Mouse (Mus musculus) E14TG2a.4 (cell line): Measurements from ENCODE around the gene Cyp2j8.
"Not testable (repeated sequence)": the region's sequence is repeated elsewhere in the genome, so short reads cannot be mapped to it uniquely, and the experiment has no call there.

ENCODE experiments used
- H3K27me3 ChIP-seq: 2 replicates; pipeline ENCODE4 v1.6.1; 2014; ENCODE audit warnings: low read length, control low read depth; ENCODE audit not compliant: insufficient read depth
- H3K36me3 ChIP-seq: 2 replicates; pipeline ENCODE4 v1.6.1; 2014; ENCODE audit warnings: low read length, control low read depth; ENCODE audit not compliant: insufficient read depth
- H3K4me1 ChIP-seq: replicated peaks from 2 replicates; pipeline ENCODE4 v1.6.1; 2014; ENCODE audit warnings: low read depth, low read length, control low read depth
- H3K4me3 ChIP-seq: replicated peaks from 2 replicates; pipeline ENCODE4 v1.5.1; 2014; ENCODE audit warnings: mild to moderate bottlenecking, low read length
- H3K9me3 ChIP-seq: 2 replicates; pipeline ENCODE4 v1.6.1; 2014; ENCODE audit warnings: low read length, control low read depth
- CTCF ChIP-seq: conservative IDR thresholded peaks from 2 replicates; pipeline ENCODE4 v1.5.1; 2014; ENCODE audit warnings: low read length
- NANOG ChIP-seq: IDR thresholded peaks from 2 replicates; pipeline ENCODE4 v1.6.1; 2014; ENCODE audit warnings: borderline replicate concordance, low read length, mixed read lengths
- POU5F1 ChIP-seq: IDR thresholded peaks from 2 replicates; pipeline ENCODE4 v1.6.1; 2014; ENCODE audit warnings: low read length, borderline replicate concordance

Gene Cyp2j8

GRCm38 (mm10) chr4:96507286-96507685, at the start of gene Cyp2j8:
TSS of gene Cyp2j8 (minus strand) at chr4:96507386.
- H3K36me3 ChIP-seq = no peaks in the 10 kb centered on the region
- no peak within 1 kb of the TSS for H3K4me3 ChIP-seq
- no peaks in the 10 kb centered on the region for H3K4me1 ChIP-seq
- TF ChIP-seq POU5F1 = no peak
- TF ChIP-seq NANOG = no peak
- TF ChIP-seq CTCF = no peak
- H3K9me3 ChIP-seq = no peaks in the 10 kb centered on the region
- H3K27me3 ChIP-seq = no peaks in the 10 kb centered on the region

- TF ChIP-seq NANOG = no peak
- TF ChIP-seq CTCF = no peak
- TF ChIP-seq POU5F1 = no peak
Observed at GRCm38 (mm10) chr4:96553133-96553819, 46.1 kb upstream of the Cyp2j8 start, which contains the start of gene Cyp2j6. TSS of gene Cyp2j6 (minus strand) at chr4:96553661.

DNA sequence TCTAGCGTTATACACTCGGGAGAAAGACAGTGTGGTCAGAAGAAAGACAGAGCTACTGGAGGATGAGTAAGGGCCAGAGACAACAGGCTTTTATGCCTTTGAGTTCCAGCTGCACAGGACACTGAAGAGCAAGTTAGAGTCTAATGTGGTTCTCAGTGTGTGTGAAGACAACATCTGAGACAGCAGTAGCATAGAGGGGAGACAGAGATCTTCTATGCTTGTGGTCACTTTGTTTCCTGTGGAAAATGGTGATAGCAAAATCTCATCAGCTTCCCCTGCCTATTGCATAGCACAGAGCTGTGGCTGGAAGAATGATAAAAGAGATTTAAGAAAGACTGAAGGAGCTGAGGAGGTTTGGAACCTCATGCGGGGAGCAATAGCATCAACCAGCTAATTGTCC, 44.4 kb upstream of the Cyp2j8 start:
- H3K4me1 ChIP-seq = peaks cover 10% of the 10 kb centered on the region
- no peak overlapping the region for H3K4me3 ChIP-seq
- TF ChIP-seq POU5F1 (no peak), NANOG (no peak), CTCF (no peak)
- H3K27me3 ChIP-seq = no peaks in the 10 kb centered on the region
- no peaks in the 10 kb centered on the region for H3K36me3 ChIP-seq
- no peaks in the 10 kb centered on the region for H3K9me3 ChIP-seq

More at GRCm38 (mm10) chr4:96553133-96553819, 46.1 kb upstream of the Cyp2j8 start, which contains the start of gene Cyp2j6:
- H3K9me3 ChIP-seq = no peaks in the 10 kb centered on the region
- H3K27me3 ChIP-seq = no peaks in the 10 kb centered on the region
- H3K36me3 ChIP-seq = no peaks in the 10 kb centered on the region
- peak within 1 kb of the TSS; percentile 76 for H3K4me3 ChIP-seq
- peaks cover 10% of the 10 kb centered on the region for H3K4me1 ChIP-seq

GRCm38 (mm10) chr4:96545976-96546375, 38.8 kb upstream of the Cyp2j8 start:
- Histone ChIP-seq H3K27me3 (no peaks in the 10 kb centered on the region), H3K36me3 (no peaks in the 10 kb centered on the region), H3K9me3 (peaks cover 4% of the 10 kb centered on the region; the same call in 1 of the 2 replicates), H3K4me1 (no peaks in the 10 kb centered on the region), H3K4me3 (no peak overlapping the region)
- TF ChIP-seq NANOG (no peak), CTCF (no peak), POU5F1 (no peak)

- TF ChIP-seq CTCF = peak; percentile 20; the same call in 1 of the 2 replicates
- TF ChIP-seq NANOG = no peak
- TF ChIP-seq POU5F1 = no peak
- Histone ChIP-seq H3K4me1 (no peaks in the 10 kb centered on the region), H3K27me3 (no peaks in the 10 kb centered on the region), H3K9me3 (no peaks in the 10 kb centered on the region), H3K36me3 (no peaks in the 10 kb centered on the region), H3K4me3 (no peak overlapping the region)
Observed at GRCm38 (mm10) chr4:96525772-96526171, 18.6 kb upstream of the Cyp2j8 start.

- H3K4me1 ChIP-seq = no peaks in the 10 kb centered on the region
- H3K9me3 ChIP-seq = no peaks in the 10 kb centered on the region
- no peaks in the 10 kb centered on the region for H3K36me3 ChIP-seq
- TF ChIP-seq POU5F1 (no peak), NANOG (no peak), CTCF (no peak)
- H3K27me3 ChIP-seq = no peaks in the 10 kb centered on the region
- H3K4me3 ChIP-seq = no peak overlapping the region
Observed at GRCm38 (mm10) chr4:96522256-96522655, 15.1 kb upstream of the Cyp2j8 start.

DNA sequence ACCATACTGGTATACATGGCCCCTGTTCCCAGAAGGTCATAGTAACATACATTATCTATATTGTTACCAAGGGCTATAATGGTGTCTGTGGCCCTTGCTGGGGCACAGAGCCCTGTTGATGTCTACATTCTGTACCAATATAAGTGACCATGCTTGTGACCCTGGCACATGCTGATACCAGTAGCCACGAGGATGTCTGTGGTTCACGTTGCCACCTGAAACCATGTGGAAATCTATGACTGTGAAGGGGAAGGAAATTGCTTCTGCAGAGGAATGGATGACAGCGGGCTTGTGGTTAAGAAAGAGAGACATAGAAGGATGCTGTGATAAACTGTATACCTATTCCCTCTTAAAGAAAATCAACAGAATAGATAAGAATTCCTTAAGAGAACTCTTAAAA, 2.9 kb upstream of the Cyp2j8 start:
- Histone ChIP-seq H3K9me3 (no peaks in the 10 kb centered on the region), H3K36me3 (no peaks in the 10 kb centered on the region), H3K4me1 (no peaks in the 10 kb centered on the region), H3K27me3 (no peaks in the 10 kb centered on the region), H3K4me3 (no peak overlapping the region)
- TF ChIP-seq NANOG = no peak
- TF ChIP-seq POU5F1 = no peak

GRCm38 (mm10) chr4:96463311-96464060, 43.7 kb downstream of the Cyp2j8 start:
- Histone ChIP-seq H3K4me3 (peak overlapping the region; percentile 77), H3K9me3 (peaks cover 17% of the 10 kb centered on the region)
- not testable (repeated sequence) for H3K36me3 ChIP-seq, H3K27me3 ChIP-seq, H3K4me1 ChIP-seq
